Mouse (Mus musculus) forebrain, postnatal 0 days (tissue): ENCODE results near the gene Zfp526. TPM values are rescaled to one million over a fixed set of nuclear protein-coding genes. Genes with fewer than 3 reads are reported as not detected.

Experiments used
- ATAC-seq: fragments of 200-750 bp; cut with Nextera tagmentation; 2 replicates; pipeline ENCODE4 v1.8.0; 2017; ENCODE audit warnings: mild to moderate bottlenecking, moderate library complexity
- DNase-seq: peaks from one replicate; pipeline ENCODE4 v3.0.0-alpha.2; 2015
- H3K27ac ChIP-seq: fragments of 300-500 bp; sonication (generic); 2 replicates; pipeline ENCODE4 v1.5.1; 2014; ENCODE audit warnings: low read depth, mild to moderate bottlenecking, antibody characterized with exemption, low read length, moderate library complexity, mixed read lengths
- H3K27me3 ChIP-seq: fragments of 300-500 bp; sonication (generic); 2 replicates; pipeline ENCODE4 v1.6.1; 2014; ENCODE audit warnings: mild to moderate bottlenecking, low read length, mixed read lengths; ENCODE audit not compliant: insufficient read depth
- H3K36me3 ChIP-seq: fragments of 300-500 bp; sonication (generic); 2 replicates; pipeline ENCODE4 v1.6.1; 2014; ENCODE audit warnings: mild to moderate bottlenecking, moderate library complexity; ENCODE audit not compliant: insufficient read depth
- H3K4me1 ChIP-seq: fragments of 300-500 bp; sonication (generic); 2 replicates; pipeline ENCODE4 v1.6.1; 2014; ENCODE audit warnings: antibody characterized with exemption; ENCODE audit not compliant: insufficient read depth
- H3K4me2 ChIP-seq: fragments of 300-500 bp; sonication (generic); 2 replicates; pipeline ENCODE4 v1.6.1; 2014; ENCODE audit warnings: low read depth, mild to moderate bottlenecking, moderate library complexity
- H3K4me3 ChIP-seq: fragments of 300-500 bp; sonication (generic); 2 replicates; pipeline ENCODE4 v1.5.1; 2014; ENCODE audit warnings: low read depth, low read length, mixed read lengths
- H3K9ac ChIP-seq: fragments of 300-500 bp; sonication (generic); 2 replicates; pipeline ENCODE4 v1.6.1; 2014; ENCODE audit warnings: mild to moderate bottlenecking
- H3K9me3 ChIP-seq: fragments of 300-500 bp; sonication (generic); 2 replicates; pipeline ENCODE4 v1.6.1; 2016; ENCODE audit warnings: low read length
- CTCF ChIP-seq: sonication (generic); IDR thresholded peaks from 2 replicates; pipeline ENCODE4 v1.5.1; 2016; ENCODE audit warnings: antibody characterized with exemption, control low read depth, low read depth
- WGBS: fragments of 180-500 bp; shearing (Covaris S2); extraction: QIAGEN DNeasy Blood & Tissue Kit; methylation state at CpG from one replicate; pipeline ENCODE4 v1.1.7; 2014; 5-methylcytosine and 5-hydroxymethylcytosine counted together
- polyA plus RNA-seq: library from polyadenylated mRNA; unstranded; fragments of >200 nt; fragmentation: Nextera tagmentation; extraction: Ambion mirVana; gene quantifications from 2 replicates; pipeline ENCODE4 v1.2.1, GENCODE M21; 2015
- total RNA-seq: library from RNA; depleted of rRNA; stranded (reverse); fragments of >200 nt; gene quantifications from 2 replicates; pipeline ENCODE4 v1.2.3, GENCODE M21; 2014

Gene Zfp526
- total and polyA plus RNA-seq, 2 experiments from 2014 or later = 0.98 to 8.3 TPM

- H3K4me2 ChIP-seq = peak overlapping the region; percentile 66
- peak overlapping the region; percentile 99; the same call in 1 of the 2 replicates for H3K27ac ChIP-seq
- 0 out of 2 replicates have a peak overlapping the region, but pooled peaks have one; percentile 97 for H3K9ac ChIP-seq
- peaks cover 8% of the 10 kb centered on the region; the same call in 1 of the 2 replicates for H3K27me3 ChIP-seq
- no peak for DNase-seq
- H3K36me3 ChIP-seq = no peaks in the 10 kb centered on the region
- TF ChIP-seq CTCF = no peak
- no peaks in the 10 kb centered on the region for H3K9me3 ChIP-seq
- ATAC-seq = no peak
- 2% methylated on average over 6 of the region's 6 CpGs for WGBS
- peaks cover 16% of the 10 kb centered on the region for H3K4me1 ChIP-seq
- peak overlapping the region; percentile 71 for H3K4me3 ChIP-seq
These were observed 40.7 kb upstream of the Zfp526 start for GRCm38 (mm10) chr7:25180512-25180911.

- Histone ChIP-seq H3K9ac (no peak overlapping the region), H3K4me1 (peaks cover 16% of the 10 kb centered on the region), H3K4me2 (peak overlapping the region; percentile 66), H3K27ac (no peak overlapping the region), H3K9me3 (no peaks in the 10 kb centered on the region), H3K36me3 (no peaks in the 10 kb centered on the region), H3K4me3 (peak overlapping the region; percentile 29), H3K27me3 (peaks cover 8% of the 10 kb centered on the region; the same call in 1 of the 2 replicates)
- DNase-seq (peak; percentile 34), ATAC-seq (no peak)
- 2% methylated on average over 15 of the region's 15 CpGs for WGBS
- peak; percentile 71 for TF ChIP-seq CTCF
These were observed 39.9 kb upstream of the Zfp526 start for GRCm38 (mm10) chr7:25181331-25181790.

- no peak overlapping the region for H3K27ac ChIP-seq
- peak; percentile 55 for DNase-seq
- H3K4me2 ChIP-seq = peak overlapping the region; percentile 66
- H3K4me3 ChIP-seq = peak overlapping the region; percentile 29
- no peaks in the 10 kb centered on the region for H3K9me3 ChIP-seq
- peaks cover 8% of the 10 kb centered on the region; the same call in 1 of the 2 replicates for H3K27me3 ChIP-seq
- H3K36me3 ChIP-seq = no peaks in the 10 kb centered on the region
- H3K9ac ChIP-seq = no peak overlapping the region
- WGBS = 5% methylated on average over 21 of the region's 21 CpGs
- ATAC-seq = no peak
- peaks cover 16% of the 10 kb centered on the region for H3K4me1 ChIP-seq
- no peak for TF ChIP-seq CTCF
These were observed 39.4 kb upstream of the Zfp526 start for GRCm38 (mm10) chr7:25181814-25182213.

GRCm38 (mm10) chr7:25184091-25184490 is 37.1 kb upstream of the Zfp526 start:
- Histone ChIP-seq H3K4me1 (0 out of 2 replicates have a peak, but pooled peaks cover 7% of the 10 kb centered on the region), H3K27me3 (peaks cover 8% of the 10 kb centered on the region; the same call in 1 of the 2 replicates), H3K4me2 (no peak overlapping the region), H3K9ac (no peak overlapping the region), H3K4me3 (no peak overlapping the region), H3K36me3 (no peaks in the 10 kb centered on the region), H3K27ac (no peak overlapping the region), H3K9me3 (no peaks in the 10 kb centered on the region)
- ATAC-seq (no peak), DNase-seq (no peak)
- no peak for TF ChIP-seq CTCF
- WGBS = 82% methylated on average over 6 of the region's 6 CpGs

GRCm38 (mm10) chr7:25187662-25188650 is 33.3 kb upstream of the Zfp526 start:
- H3K9me3 ChIP-seq = no peaks in the 10 kb centered on the region
- no peaks in the 10 kb centered on the region for H3K36me3 ChIP-seq
- 31% methylated on average over 21 of the region's 21 CpGs for WGBS
- DNase-seq (peak; percentile 91), ATAC-seq (peak; percentile 89)
- no peaks in the 10 kb centered on the region for H3K27me3 ChIP-seq
- H3K9ac ChIP-seq = no peak overlapping the region
- no peaks in the 10 kb centered on the region for H3K4me1 ChIP-seq
- H3K4me2 ChIP-seq = peak overlapping the region; percentile 27
- peak; percentile 99 for TF ChIP-seq CTCF
- H3K27ac ChIP-seq = no peak overlapping the region
- H3K4me3 ChIP-seq = no peak overlapping the region

GRCm38 (mm10) chr7:25190806-25191205 is 30.4 kb upstream of the Zfp526 start:
- WGBS = 90% methylated on average over 11 of the region's 11 CpGs
- Histone ChIP-seq H3K4me2 (no peak overlapping the region), H3K9ac (no peak overlapping the region), H3K4me3 (no peak overlapping the region), H3K27me3 (no peaks in the 10 kb centered on the region), H3K9me3 (no peaks in the 10 kb centered on the region), H3K36me3 (no peaks in the 10 kb centered on the region), H3K27ac (no peak overlapping the region), H3K4me1 (no peaks in the 10 kb centered on the region)
- ATAC-seq = no peak
- no peak for DNase-seq
- TF ChIP-seq CTCF = no peak

- Histone ChIP-seq H3K9ac (no peak overlapping the region), H3K4me1 (no peaks in the 10 kb centered on the region), H3K27ac (no peak overlapping the region), H3K9me3 (no peaks in the 10 kb centered on the region), H3K36me3 (no peaks in the 10 kb centered on the region), H3K4me2 (no peak overlapping the region), H3K27me3 (no peaks in the 10 kb centered on the region), H3K4me3 (no peak overlapping the region)
- ATAC-seq = peak; percentile 25; the same call in 1 of the 2 replicates
- no peak for DNase-seq
- WGBS = 70% methylated on average over 8 of the region's 8 CpGs
- TF ChIP-seq CTCF = no peak
These were observed 29.1 kb upstream of the Zfp526 start for GRCm38 (mm10) chr7:25192110-25192509.
